Mouse (Mus musculus): ENCODE measurements around the gene Lmtk3. TPM values are rescaled to one million over a fixed set of nuclear protein-coding genes. Genes with fewer than 3 reads are reported as not detected.
A peak's percentile ranks its signal among the peaks of the same experiment; 100 is the strongest.

Lmtk3 gene
- polyA plus RNA-seq, 1 experiment from 2014 or later: 4.6 TPM

DNA sequence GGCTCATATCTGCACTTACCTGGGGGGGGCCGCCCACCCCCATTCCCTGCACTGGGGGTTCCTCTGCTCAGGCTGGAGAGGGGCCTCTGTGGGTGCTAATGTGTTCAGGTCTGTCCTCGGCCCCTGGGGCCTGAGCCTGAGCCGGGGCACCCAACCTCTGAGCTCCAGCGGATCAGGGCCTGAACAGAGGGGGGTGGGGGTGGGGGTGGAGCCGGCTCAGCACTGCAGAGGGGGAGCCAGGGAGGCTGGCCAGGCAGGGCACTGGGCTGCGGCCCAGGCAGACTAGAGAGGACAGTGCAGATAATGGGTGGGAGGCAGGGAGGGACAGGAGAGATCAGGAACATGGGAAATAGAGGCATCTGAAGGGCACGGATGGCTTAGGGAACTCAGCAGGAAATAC, 41.1 kb downstream of the Lmtk3 start, which contains the start of gene Kcnj14:
Gene Kcnj14, minus strand, starts transcription at position 185 of the 400 bp plus-strand sequence.
- Histone ChIP-seq H3K9ac (ENCODE audit: low read length) (no peak within 1 kb of the TSS), H3K4me2 (no peak within 1 kb of the TSS), H3K27ac (ENCODE audit: low read depth, low read length) (no peak within 1 kb of the TSS), H3K4me3 (ENCODE audit: low read depth, low read length) (no peak within 1 kb of the TSS), H3K27me3 (ENCODE audit: control insufficient read depth, insufficient read depth, low read length) (peaks cover 3% of the 10 kb centered on the region), H3K9me3 (ENCODE audit: control insufficient read depth, low read length) (no peaks in the 10 kb centered on the region), H3K4me1 (ENCODE audit: control insufficient read depth, insufficient read depth, low read length) (peaks cover 4% of the 10 kb centered on the region), H3K36me3 (ENCODE audit: control insufficient read depth, insufficient read depth, low read length) (peaks cover 27% of the 10 kb centered on the region)
- no peak for DNase-seq (ENCODE audit: low spot score, missing footprints)
- 66% methylated on average over 7 of the region's 7 CpGs for WGBS
- no peak for ATAC-seq (ENCODE audit: low FRiP score)

DNA sequence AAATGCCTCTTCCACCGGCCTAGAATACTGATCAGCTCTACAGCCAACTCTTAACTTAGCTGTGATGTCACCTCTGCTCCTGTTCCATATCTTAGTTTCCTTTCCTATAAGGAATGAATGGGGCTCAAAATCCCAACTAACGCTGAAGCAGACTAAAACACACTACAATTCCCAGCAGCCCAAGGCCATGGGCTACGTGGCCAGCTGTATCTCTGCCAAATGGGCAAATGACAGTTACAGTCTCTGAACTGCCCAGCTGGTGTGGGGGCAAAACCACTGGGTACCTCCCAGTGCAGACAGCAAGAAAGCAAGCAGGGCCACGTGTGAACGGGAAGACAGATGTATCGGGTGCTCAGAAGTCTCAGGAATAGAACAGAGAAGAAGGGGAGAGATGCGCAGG, 43.1 kb downstream of the Lmtk3 start:
- ATAC-seq (ENCODE audit: low FRiP score): no peak
- Histone ChIP-seq H3K4me3 (ENCODE audit: low read depth, low read length) (no peak overlapping the region), H3K36me3 (ENCODE audit: control insufficient read depth, insufficient read depth, low read length) (peaks cover 27% of the 10 kb centered on the region), H3K9ac (ENCODE audit: low read length) (no peak overlapping the region), H3K27me3 (ENCODE audit: control insufficient read depth, insufficient read depth, low read length) (peaks cover 3% of the 10 kb centered on the region), H3K4me1 (ENCODE audit: control insufficient read depth, insufficient read depth, low read length) (peaks cover 10% of the 10 kb centered on the region), H3K9me3 (ENCODE audit: control insufficient read depth, low read length) (no peaks in the 10 kb centered on the region), H3K4me2 (no peak overlapping the region), H3K27ac (ENCODE audit: low read depth, low read length) (no peak overlapping the region)
- WGBS: 90% methylated on average over 7 of the region's 7 CpGs
- DNase-seq (ENCODE audit: low spot score, missing footprints): no peak

DNA sequence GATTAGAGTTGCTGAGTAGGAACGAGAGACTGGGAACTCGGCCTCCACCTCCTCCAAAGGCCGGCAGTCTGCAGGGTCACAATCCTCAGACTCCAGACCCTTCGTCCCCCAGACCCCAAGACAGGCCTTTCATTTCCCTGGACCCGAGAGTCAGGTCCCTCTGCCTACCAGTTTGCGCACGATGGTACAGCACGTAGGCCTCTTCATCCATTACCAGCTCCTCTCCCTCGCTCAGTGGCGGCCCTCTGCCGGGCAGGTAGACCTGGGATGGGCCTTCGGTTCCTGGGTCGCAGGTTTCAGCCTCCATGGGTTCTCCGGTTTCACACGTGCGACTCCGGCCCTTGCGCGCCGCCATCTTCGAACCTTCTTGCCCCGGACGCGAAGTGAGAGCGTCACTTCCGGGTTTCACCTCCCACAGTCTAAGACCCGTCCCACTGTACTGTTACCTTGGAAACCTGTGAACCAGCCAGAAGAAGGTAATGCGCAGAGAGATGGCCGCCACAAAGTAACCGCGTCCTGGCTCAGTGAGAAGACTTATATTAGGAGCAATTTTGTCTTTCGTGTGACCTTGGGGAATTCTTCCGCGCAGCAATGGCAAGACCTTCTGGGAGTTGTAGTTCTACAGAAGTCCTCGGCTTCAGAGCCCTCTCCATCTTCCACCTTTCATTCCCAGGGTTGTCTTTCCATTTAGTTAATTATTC, 47.0 kb downstream of the Lmtk3 start, which contains the start of gene Grwd1:
Gene Grwd1, minus strand, starts transcription at position 518 of the 701 bp plus-strand sequence.
- no peaks in the 10 kb centered on the region for H3K9me3 ChIP-seq (ENCODE audit: control insufficient read depth, low read length)
- peak within 1 kb of the TSS; percentile 76 for H3K9ac ChIP-seq (ENCODE audit: low read length)
- H3K4me3 ChIP-seq (ENCODE audit: low read depth, low read length): peak within 1 kb of the TSS; percentile 75
- peaks cover 40% of the 10 kb centered on the region for H3K27me3 ChIP-seq (ENCODE audit: control insufficient read depth, insufficient read depth, low read length)
- under 1% methylated on average over 35 of the region's 35 CpGs for WGBS
- DNase-seq (ENCODE audit: low spot score, missing footprints) (peak; percentile 98), ATAC-seq (ENCODE audit: low FRiP score) (peak; percentile 94)
- H3K36me3 ChIP-seq (ENCODE audit: control insufficient read depth, insufficient read depth, low read length): peaks cover 18% of the 10 kb centered on the region
- peaks cover 14% of the 10 kb centered on the region for H3K4me1 ChIP-seq (ENCODE audit: control insufficient read depth, insufficient read depth, low read length)
- H3K4me2 ChIP-seq: peak within 1 kb of the TSS; percentile 77
- peak within 1 kb of the TSS; percentile 1; the same call in 1 of the 2 replicates for H3K27ac ChIP-seq (ENCODE audit: low read depth, low read length)

DNA sequence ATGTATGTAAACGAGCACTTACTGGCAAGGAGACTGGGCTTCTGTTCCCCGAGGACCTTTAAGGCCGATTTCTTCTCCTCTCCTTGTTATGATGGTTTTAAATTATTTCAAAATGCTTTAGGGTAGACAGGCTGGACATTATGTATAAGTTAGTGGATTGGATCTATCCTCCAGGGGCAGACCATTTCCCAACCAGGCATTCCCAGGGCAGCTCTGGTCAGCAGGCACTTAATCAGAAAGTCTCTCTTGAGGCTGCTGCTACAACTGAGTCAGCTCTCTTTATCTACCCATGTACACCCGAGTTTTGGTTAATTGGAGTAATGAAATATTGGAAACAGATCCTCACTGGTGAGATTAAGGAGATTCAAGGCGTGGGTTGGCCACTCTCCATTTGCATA, 47.6 kb downstream of the Lmtk3 start:
- Histone ChIP-seq H3K4me2 (peak overlapping the region; percentile 77), H3K27ac (ENCODE audit: low read depth, low read length) (peak overlapping the region; percentile 1; the same call in 1 of the 2 replicates), H3K9ac (ENCODE audit: low read length) (peak overlapping the region; percentile 76)

DNA sequence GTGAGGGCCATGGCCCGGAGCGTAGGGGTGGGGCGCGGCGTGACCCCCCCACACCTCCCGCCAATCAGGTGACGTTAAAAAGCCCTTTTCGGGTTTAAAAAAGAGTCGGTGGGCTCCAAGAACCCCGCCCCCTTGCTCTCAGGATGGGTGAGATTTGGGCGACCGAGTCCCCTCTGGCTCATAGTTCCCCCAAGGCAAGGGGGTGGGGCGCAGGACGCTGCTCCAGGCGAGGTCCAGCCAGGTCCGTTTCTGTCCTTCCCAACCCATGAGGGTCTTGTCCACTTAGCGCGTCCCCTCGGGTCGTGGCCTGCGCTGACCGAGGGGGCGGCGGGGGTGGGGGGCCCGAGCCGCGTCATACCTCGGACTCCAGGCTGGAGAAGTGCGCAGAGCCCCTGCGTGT, 48.9 kb downstream of the Lmtk3 start:
- ATAC-seq (ENCODE audit: low FRiP score): no peak
- H3K4me1 ChIP-seq (ENCODE audit: control insufficient read depth, insufficient read depth, low read length): peaks cover 14% of the 10 kb centered on the region
- no peak overlapping the region for H3K9ac ChIP-seq (ENCODE audit: low read length)
- WGBS: 12% methylated on average over 30 of the region's 30 CpGs
- H3K9me3 ChIP-seq (ENCODE audit: control insufficient read depth, low read length): no peaks in the 10 kb centered on the region
- H3K4me2 ChIP-seq: no peak overlapping the region
- H3K27ac ChIP-seq (ENCODE audit: low read depth, low read length): no peak overlapping the region
- H3K36me3 ChIP-seq (ENCODE audit: control insufficient read depth, insufficient read depth, low read length): peaks cover 7% of the 10 kb centered on the region; the same call in 1 of the 2 replicates
- H3K27me3 ChIP-seq (ENCODE audit: control insufficient read depth, insufficient read depth, low read length): peaks cover 44% of the 10 kb centered on the region
- no peak for DNase-seq (ENCODE audit: low spot score, missing footprints)
- H3K4me3 ChIP-seq (ENCODE audit: low read depth, low read length): peak overlapping the region; percentile 18; the same call in 1 of the 2 replicates

More for the DNA sequence above, 47.6 kb downstream of the Lmtk3 start:
- Histone ChIP-seq H3K9me3 (ENCODE audit: control insufficient read depth, low read length) (no peaks in the 10 kb centered on the region), H3K4me3 (ENCODE audit: low read depth, low read length) (peak overlapping the region; percentile 75), H3K27me3 (ENCODE audit: control insufficient read depth, insufficient read depth, low read length) (peaks cover 44% of the 10 kb centered on the region), H3K36me3 (ENCODE audit: control insufficient read depth, insufficient read depth, low read length) (peaks cover 13% of the 10 kb centered on the region), H3K4me1 (ENCODE audit: control insufficient read depth, insufficient read depth, low read length) (peaks cover 14% of the 10 kb centered on the region)
- DNase-seq (ENCODE audit: low spot score, missing footprints): no peak
- peak; percentile 47 for ATAC-seq (ENCODE audit: low FRiP score)
- 26% methylated on average over 5 of the region's 5 CpGs for WGBS

DNA sequence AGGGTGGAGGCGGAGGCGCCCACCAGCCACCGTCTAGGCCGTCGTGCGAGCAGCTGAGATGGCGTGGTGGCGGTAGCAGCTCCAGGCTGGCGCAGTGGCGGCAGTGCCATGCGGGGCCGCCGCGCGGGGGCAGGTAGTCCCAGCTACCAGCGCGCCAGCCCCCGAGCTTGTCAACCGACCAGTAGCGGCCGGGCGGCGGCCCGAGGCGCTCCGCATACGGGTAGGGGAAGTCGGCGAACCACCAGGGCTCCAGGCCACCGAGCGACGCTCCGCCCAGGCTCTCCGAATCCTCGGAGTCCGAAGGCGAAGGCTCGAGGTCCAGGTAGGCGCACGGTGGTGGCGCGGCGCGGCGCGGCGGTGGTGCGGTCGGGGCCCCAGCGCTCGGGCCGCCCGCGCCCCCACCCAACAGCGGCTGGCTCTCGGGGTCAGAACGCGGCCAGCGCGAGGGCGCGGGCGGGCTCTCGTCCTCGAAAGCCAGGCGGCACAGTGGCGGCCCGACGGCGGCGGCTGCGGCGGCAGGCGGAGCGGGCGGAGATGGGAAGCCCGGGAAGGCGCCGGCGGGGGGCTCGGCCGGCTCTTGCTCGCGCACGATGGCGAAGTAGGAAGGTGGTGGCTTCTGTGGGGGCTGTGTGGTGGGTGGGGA, 49.7 kb downstream of the Lmtk3 start:
- WGBS: under 1% methylated on average over 85 of the region's 86 CpGs
- H3K27ac ChIP-seq (ENCODE audit: low read depth, low read length): no peak overlapping the region
- H3K9ac ChIP-seq (ENCODE audit: low read length): no peak overlapping the region
- H3K4me2 ChIP-seq: peak overlapping the region; percentile 31
- peak overlapping the region; percentile 18 for H3K4me3 ChIP-seq (ENCODE audit: low read depth, low read length)
- 0 out of 2 replicates have a peak, but pooled peaks cover 3% of the 10 kb centered on the region for H3K36me3 ChIP-seq (ENCODE audit: control insufficient read depth, insufficient read depth, low read length)
- H3K27me3 ChIP-seq (ENCODE audit: control insufficient read depth, insufficient read depth, low read length): peaks cover 44% of the 10 kb centered on the region
- peaks cover 14% of the 10 kb centered on the region for H3K4me1 ChIP-seq (ENCODE audit: control insufficient read depth, insufficient read depth, low read length)
- no peaks in the 10 kb centered on the region for H3K9me3 ChIP-seq (ENCODE audit: control insufficient read depth, low read length)
- no peak for ATAC-seq (ENCODE audit: low FRiP score)
- DNase-seq (ENCODE audit: low spot score, missing footprints): peak; percentile 82

DNA sequence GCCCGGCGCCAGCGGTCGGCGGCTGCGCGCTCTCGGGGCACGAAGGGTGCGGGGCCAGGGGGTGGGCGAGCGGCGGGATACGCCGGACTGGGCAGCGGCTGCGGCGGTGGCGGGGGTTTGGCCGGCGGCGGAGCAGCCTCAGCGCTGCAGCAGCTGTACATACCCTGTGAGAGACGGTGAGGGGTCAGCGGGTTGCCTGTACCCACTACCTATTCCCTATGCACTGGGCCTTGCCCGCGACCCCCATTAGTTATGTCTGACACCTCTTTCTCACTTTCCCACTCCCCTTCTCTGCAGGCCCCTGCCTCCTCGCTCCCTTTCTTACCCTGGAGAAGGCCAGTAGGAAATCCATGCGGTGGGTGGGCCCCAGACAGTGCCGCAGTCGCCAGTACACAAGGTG, 50.4 kb downstream of the Lmtk3 start:
- peak; percentile 85 for DNase-seq (ENCODE audit: low spot score, missing footprints)
- peaks cover 14% of the 10 kb centered on the region for H3K4me1 ChIP-seq (ENCODE audit: control insufficient read depth, insufficient read depth, low read length)
- WGBS: 3% methylated on average over 31 of the region's 31 CpGs
- no peak for ATAC-seq (ENCODE audit: low FRiP score)
- H3K9me3 ChIP-seq (ENCODE audit: control insufficient read depth, low read length): no peaks in the 10 kb centered on the region
- H3K27me3 ChIP-seq (ENCODE audit: control insufficient read depth, insufficient read depth, low read length): peaks cover 44% of the 10 kb centered on the region
- no peaks in the 10 kb centered on the region for H3K36me3 ChIP-seq (ENCODE audit: control insufficient read depth, insufficient read depth, low read length)
- H3K4me2 ChIP-seq: peak overlapping the region; percentile 31
- H3K9ac ChIP-seq (ENCODE audit: low read length): no peak overlapping the region
- peak overlapping the region; percentile 18 for H3K4me3 ChIP-seq (ENCODE audit: low read depth, low read length)
- H3K27ac ChIP-seq (ENCODE audit: low read depth, low read length): no peak overlapping the region

DNA sequence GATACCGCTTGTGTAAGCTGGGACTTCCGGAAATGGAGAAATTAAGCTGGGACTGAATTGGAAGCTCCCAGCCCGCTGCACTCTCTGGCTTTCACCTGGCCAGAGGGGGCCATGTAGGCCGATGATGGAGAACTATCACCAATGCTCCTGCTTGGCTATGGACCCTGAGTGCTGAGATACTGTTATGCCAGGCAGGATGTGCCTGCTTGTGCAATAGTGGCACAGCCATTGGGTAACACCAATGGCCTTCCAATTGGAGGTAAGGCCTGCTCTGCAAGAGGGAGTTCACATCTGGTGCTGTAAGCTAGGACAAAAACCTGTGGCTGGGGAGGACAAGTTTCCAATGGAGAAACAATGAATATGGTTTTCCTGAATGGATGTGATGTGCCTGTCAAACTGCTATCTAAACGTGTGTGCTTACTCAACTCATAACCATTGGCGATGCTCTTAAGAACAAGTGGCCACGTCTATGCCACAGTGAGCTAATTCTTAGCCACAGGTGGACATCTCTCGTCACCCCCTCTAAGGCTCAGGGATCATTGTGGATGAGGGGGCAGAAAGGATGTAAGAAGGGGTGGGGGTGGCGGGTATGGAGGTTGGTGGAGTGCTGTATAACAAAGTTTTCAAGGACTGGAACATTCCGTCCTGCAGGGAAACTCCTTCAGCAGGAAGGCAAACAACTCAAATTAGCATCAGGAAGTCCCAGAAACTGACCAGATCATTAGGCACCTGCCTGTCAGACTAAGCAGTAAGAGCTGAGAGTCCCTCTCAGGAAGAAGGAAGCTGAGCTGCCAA, 59.6 kb downstream of the Lmtk3 start:
- Histone ChIP-seq H3K9me3 (ENCODE audit: control insufficient read depth, low read length) (no peaks in the 10 kb centered on the region), H3K4me2 (no peak overlapping the region), H3K36me3 (ENCODE audit: control insufficient read depth, insufficient read depth, low read length) (no peaks in the 10 kb centered on the region), H3K4me1 (ENCODE audit: control insufficient read depth, insufficient read depth, low read length) (no peaks in the 10 kb centered on the region), H3K9ac (ENCODE audit: low read length) (no peak overlapping the region), H3K27ac (ENCODE audit: low read depth, low read length) (no peak overlapping the region), H3K27me3 (ENCODE audit: control insufficient read depth, insufficient read depth, low read length) (no peaks in the 10 kb centered on the region), H3K4me3 (ENCODE audit: low read depth, low read length) (no peak overlapping the region)
- no peak for DNase-seq (ENCODE audit: low spot score, missing footprints)
- 87% methylated on average over 10 of the region's 10 CpGs for WGBS
- no peak for ATAC-seq (ENCODE audit: low FRiP score)
